Mouse (Mus musculus) forebrain, postnatal 0 days (tissue): ENCODE measurements around the gene Ccdc32. TPM values are rescaled to one million over a fixed set of nuclear protein-coding genes. Genes with fewer than 3 reads are reported as not detected.
A peak's percentile ranks its signal among the peaks of the same experiment; 100 is the strongest.
"Not testable (repeated sequence)": the region's sequence is repeated elsewhere in the genome, so short reads cannot be mapped to it uniquely, and the experiment has no call there.

Experiments
- ATAC-seq: fragments of 200-750 bp; cut with Nextera tagmentation; 2 replicates; pipeline ENCODE4 v1.8.0; 2017; ENCODE audit warnings: mild to moderate bottlenecking, moderate library complexity
- DNase-seq: peaks from one replicate; pipeline ENCODE4 v3.0.0-alpha.2; 2015
- H3K27ac ChIP-seq: fragments of 300-500 bp; sonication (generic); 2 replicates; pipeline ENCODE4 v1.5.1; 2014; ENCODE audit warnings: low read depth, mild to moderate bottlenecking, antibody characterized with exemption, low read length, moderate library complexity, mixed read lengths
- H3K27me3 ChIP-seq: fragments of 300-500 bp; sonication (generic); 2 replicates; pipeline ENCODE4 v1.6.1; 2014; ENCODE audit warnings: mild to moderate bottlenecking, low read length, mixed read lengths; ENCODE audit not compliant: insufficient read depth
- H3K36me3 ChIP-seq: fragments of 300-500 bp; sonication (generic); 2 replicates; pipeline ENCODE4 v1.6.1; 2014; ENCODE audit warnings: mild to moderate bottlenecking, moderate library complexity; ENCODE audit not compliant: insufficient read depth
- H3K4me1 ChIP-seq: fragments of 300-500 bp; sonication (generic); 2 replicates; pipeline ENCODE4 v1.6.1; 2014; ENCODE audit warnings: antibody characterized with exemption; ENCODE audit not compliant: insufficient read depth
- H3K4me2 ChIP-seq: fragments of 300-500 bp; sonication (generic); 2 replicates; pipeline ENCODE4 v1.6.1; 2014; ENCODE audit warnings: low read depth, mild to moderate bottlenecking, moderate library complexity
- H3K4me3 ChIP-seq: fragments of 300-500 bp; sonication (generic); 2 replicates; pipeline ENCODE4 v1.5.1; 2014; ENCODE audit warnings: low read depth, low read length, mixed read lengths
- H3K9ac ChIP-seq: fragments of 300-500 bp; sonication (generic); 2 replicates; pipeline ENCODE4 v1.6.1; 2014; ENCODE audit warnings: mild to moderate bottlenecking
- H3K9me3 ChIP-seq: fragments of 300-500 bp; sonication (generic); 2 replicates; pipeline ENCODE4 v1.6.1; 2016; ENCODE audit warnings: low read length
- CTCF ChIP-seq: sonication (generic); IDR thresholded peaks from 2 replicates; pipeline ENCODE4 v1.5.1; 2016; ENCODE audit warnings: antibody characterized with exemption, control low read depth, low read depth
- WGBS: fragments of 180-500 bp; shearing (Covaris S2); extraction: QIAGEN DNeasy Blood & Tissue Kit; methylation state at CpG from one replicate; pipeline ENCODE4 v1.1.7; 2014; 5-methylcytosine and 5-hydroxymethylcytosine counted together
- polyA plus RNA-seq: library from polyadenylated mRNA; unstranded; fragments of >200 nt; fragmentation: Nextera tagmentation; extraction: Ambion mirVana; gene quantifications from 2 replicates; pipeline ENCODE4 v1.2.1, GENCODE M21; 2015
- total RNA-seq: library from RNA; depleted of rRNA; stranded (reverse); fragments of >200 nt; gene quantifications from 2 replicates; pipeline ENCODE4 v1.2.3, GENCODE M21; 2014

Gene Ccdc32
- total and polyA plus RNA-seq, 2 experiments from 2014 or later = 51.4 to 56.3 TPM

- Histone ChIP-seq H3K4me3 (no peak overlapping the region), H3K4me1 (no peaks in the 10 kb centered on the region; the same call in 1 of the 2 replicates), H3K27me3 (no peaks in the 10 kb centered on the region), H3K9ac (no peak overlapping the region), H3K27ac (no peak overlapping the region), H3K4me2 (no peak overlapping the region), H3K36me3 (peaks cover 20% of the 10 kb centered on the region), H3K9me3 (no peaks in the 10 kb centered on the region)
- DNase-seq = no peak
- TF ChIP-seq CTCF = no peak
- ATAC-seq = no peak
- 86% methylated on average over 6 of the region's 6 CpGs for WGBS
Observed at GRCm38 (mm10) chr2:119023154-119023660, 6.0 kb downstream of the Ccdc32 start.

DNA sequence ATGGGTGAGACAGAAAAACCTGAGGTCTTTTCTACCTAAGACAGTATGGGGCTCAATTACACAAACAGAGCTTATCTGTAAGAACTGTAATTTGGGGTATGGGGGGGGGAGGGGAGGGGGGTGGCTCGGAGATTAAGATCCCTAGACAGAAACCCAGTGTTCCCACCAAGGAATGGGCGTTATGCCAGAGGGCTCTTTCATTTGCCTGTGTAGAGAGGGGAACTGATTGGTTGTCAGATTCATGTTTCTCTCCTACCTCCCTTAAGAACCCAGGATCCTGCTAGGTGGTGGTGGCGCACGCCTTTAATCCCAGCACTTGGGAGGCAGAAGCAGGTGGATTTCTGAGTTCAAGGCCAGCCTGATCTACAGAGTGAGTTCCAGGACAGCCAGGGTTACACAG lies 9.7 kb downstream of the Ccdc32 start:
- DNase-seq (peak; percentile 27), ATAC-seq (peak; percentile 61)
- 0 out of 2 replicates have a peak overlapping the region, but pooled peaks have one; percentile 15 for H3K27ac ChIP-seq
- H3K27me3 ChIP-seq = no peaks in the 10 kb centered on the region
- H3K4me1 ChIP-seq = no peaks in the 10 kb centered on the region
- no peak overlapping the region for H3K9ac ChIP-seq
- whole genome bisulfite sequencing = 29% methylated on average over 4 of the region's 4 CpGs
- H3K4me2 ChIP-seq = no peak overlapping the region
- no peak for TF ChIP-seq CTCF
- no peak overlapping the region for H3K4me3 ChIP-seq
- peaks cover 25% of the 10 kb centered on the region for H3K36me3 ChIP-seq
- no peaks in the 10 kb centered on the region for H3K9me3 ChIP-seq

DNA sequence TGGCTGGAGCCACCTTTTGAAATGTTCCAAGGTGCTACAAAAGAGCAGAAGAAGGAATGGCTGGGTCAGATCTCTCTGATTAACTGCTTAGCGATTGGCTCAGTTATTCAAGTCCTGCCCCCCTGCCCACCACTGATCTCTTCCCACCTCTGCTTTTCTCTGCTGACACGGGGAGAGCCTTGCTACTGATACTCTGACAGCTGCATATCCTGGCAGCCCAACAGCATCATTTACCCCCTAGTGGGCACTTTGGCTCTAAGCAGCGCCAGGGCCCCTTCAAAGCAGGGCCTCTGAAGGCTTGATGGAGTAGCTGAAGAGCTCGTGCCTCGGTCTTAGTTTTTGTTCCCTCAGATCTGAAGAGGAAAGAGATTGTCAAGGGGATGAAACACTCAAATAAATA lies 10.1 kb downstream of the Ccdc32 start:
- no peaks in the 10 kb centered on the region for H3K27me3 ChIP-seq
- DNase-seq = peak; percentile 57
- H3K9ac ChIP-seq = no peak overlapping the region
- peak; percentile 51 for TF ChIP-seq CTCF
- 8% methylated on average over 5 of the region's 5 CpGs for WGBS
- H3K4me3 ChIP-seq = no peak overlapping the region
- H3K27ac ChIP-seq = 0 out of 2 replicates have a peak overlapping the region, but pooled peaks have one; percentile 15
- peak; percentile 89 for ATAC-seq
- H3K4me2 ChIP-seq = no peak overlapping the region
- H3K36me3 ChIP-seq = peaks cover 25% of the 10 kb centered on the region
- no peaks in the 10 kb centered on the region for H3K9me3 ChIP-seq
- H3K4me1 ChIP-seq = no peaks in the 10 kb centered on the region

DNA sequence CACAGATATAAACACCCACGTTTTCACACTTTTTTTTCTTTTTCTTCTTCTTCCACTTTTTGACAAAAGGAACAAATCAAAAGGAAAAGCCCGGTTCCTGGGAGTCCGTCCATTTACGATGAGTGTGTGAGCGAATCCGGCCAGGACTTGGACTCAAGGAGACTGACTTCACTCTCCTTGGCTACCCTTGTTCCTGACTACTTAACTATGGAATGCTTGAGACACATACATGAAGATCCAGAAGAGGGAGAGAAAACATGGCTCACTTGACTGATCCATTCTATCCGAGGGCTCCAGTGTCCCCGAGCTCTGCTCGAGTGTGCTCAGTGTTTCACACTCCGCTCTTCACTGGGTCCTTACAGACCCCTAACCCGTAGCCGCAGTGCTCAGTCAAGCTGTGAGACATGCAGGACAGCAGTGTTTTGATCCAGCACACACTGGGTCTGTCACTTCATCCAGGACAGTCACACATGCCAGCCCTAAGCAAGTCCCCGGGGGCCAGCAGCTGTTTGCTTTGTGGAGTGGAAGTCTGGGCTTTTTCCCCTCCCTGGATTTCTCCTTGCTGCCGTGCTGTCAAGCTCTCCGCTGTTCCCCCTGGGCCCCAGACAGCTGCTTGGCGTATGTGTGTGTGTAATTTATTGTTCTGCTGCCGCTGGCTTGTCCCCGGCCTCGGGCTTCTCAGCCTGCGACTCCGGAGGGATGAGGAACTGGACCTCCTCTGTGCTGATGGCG lies 10.6 kb downstream of the Ccdc32 start:
- no peaks in the 10 kb centered on the region for H3K27me3 ChIP-seq
- H3K4me1 ChIP-seq = no peaks in the 10 kb centered on the region
- H3K27ac ChIP-seq = 0 out of 2 replicates have a peak overlapping the region, but pooled peaks have one; percentile 15
- peaks cover 25% of the 10 kb centered on the region for H3K36me3 ChIP-seq
- no peak overlapping the region for H3K4me3 ChIP-seq
- ATAC-seq (peak; percentile 79), DNase-seq (peak; percentile 43)
- TF ChIP-seq CTCF = no peak
- no peak overlapping the region for H3K9ac ChIP-seq
- 43% methylated on average over 22 of the region's 22 CpGs for WGBS
- no peaks in the 10 kb centered on the region for H3K9me3 ChIP-seq
- no peak overlapping the region for H3K4me2 ChIP-seq

DNA sequence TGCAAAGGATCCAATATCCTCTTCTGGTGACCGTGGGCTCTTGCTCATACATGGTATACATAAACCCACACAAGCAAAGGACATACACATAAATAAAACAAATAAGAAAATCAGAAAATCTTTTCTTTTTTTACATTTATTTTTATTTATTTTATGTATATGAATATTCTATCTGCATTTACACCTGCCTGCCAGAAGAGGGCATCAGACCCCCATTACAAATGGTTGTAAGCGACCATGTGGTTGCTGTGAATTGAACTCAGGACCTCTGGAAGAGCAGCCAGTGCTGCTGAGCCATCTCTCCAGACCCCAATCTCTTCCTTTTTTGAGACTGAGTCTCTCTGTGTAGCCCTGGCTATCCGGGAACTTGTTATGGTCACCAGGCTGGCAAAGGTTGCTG lies 11.5 kb downstream of the Ccdc32 start:
- H3K27me3 ChIP-seq = no peaks in the 10 kb centered on the region
- H3K4me2 ChIP-seq = no peak overlapping the region
- H3K27ac ChIP-seq = no peak overlapping the region
- WGBS = 89% methylated on average over 3 of the region's 3 CpGs
- DNase-seq = no peak
- no peaks in the 10 kb centered on the region for H3K4me1 ChIP-seq
- no peaks in the 10 kb centered on the region for H3K9me3 ChIP-seq
- no peak overlapping the region for H3K4me3 ChIP-seq
- TF ChIP-seq CTCF = no peak
- no peak for ATAC-seq
- H3K9ac ChIP-seq = no peak overlapping the region
- H3K36me3 ChIP-seq = peaks cover 25% of the 10 kb centered on the region

DNA sequence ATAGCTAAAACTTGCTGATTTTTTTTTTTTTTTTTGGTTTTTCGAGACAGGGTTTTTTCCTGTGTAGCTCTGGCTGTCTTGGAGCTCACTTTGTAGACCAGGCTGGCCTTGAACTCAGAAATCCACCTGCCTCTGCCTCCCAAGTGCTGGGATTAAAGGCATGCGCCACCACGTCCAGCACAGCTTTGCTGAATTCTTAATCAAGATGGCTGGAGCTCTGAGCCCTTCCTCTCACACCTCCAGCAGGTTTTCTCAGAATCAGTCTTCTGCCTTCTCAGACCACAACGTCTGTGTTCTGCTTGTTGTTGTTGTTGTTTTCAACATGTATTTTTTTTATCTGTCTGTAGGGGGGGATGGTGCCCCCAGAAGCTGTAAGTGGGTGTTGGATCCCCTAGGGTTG lies 12.9 kb downstream of the Ccdc32 start:
- not testable (repeated sequence) for H3K9ac ChIP-seq, DNase-seq, H3K4me3 ChIP-seq, H3K4me1 ChIP-seq, H3K27me3 ChIP-seq, H3K4me2 ChIP-seq, ATAC-seq, H3K9me3 ChIP-seq, H3K27ac ChIP-seq
- peaks cover 16% of the 10 kb centered on the region for H3K36me3 ChIP-seq
- WGBS = 80% methylated on average over 4 of the region's 4 CpGs

DNA sequence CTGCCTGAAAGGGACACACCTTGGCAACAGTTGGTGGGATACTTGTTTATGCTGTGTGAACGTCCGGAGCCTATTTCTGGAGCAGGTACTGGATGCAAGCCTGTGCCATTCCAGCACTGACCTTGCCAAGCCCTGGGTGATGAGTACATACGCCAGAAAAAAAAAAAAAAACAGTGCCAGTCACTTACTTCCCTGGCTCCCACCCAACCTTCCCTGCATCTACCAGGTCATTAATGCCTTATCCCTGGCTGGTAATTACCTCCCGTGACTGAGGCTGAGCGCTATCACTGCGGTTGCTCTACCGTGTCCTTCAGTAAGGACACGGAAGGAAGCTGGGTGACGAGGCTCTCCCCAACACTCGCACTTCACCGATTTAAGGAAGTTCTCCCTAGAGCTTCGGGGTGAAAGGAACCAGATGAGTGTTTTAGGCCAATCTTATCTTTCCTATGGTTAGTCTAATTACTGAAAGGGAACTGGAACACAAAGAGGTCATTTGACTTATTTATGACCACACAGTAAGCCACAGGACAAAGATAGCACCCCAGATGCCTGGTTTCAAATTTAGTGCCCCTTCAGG lies 13.5 kb downstream of the Ccdc32 start:
- Histone ChIP-seq H3K9me3 (no peaks in the 10 kb centered on the region), H3K9ac (no peak overlapping the region), H3K4me1 (no peaks in the 10 kb centered on the region), H3K27ac (no peak overlapping the region), H3K27me3 (no peaks in the 10 kb centered on the region), H3K4me2 (no peak overlapping the region), H3K4me3 (no peak overlapping the region), H3K36me3 (peaks cover 14% of the 10 kb centered on the region)
- no peak for TF ChIP-seq CTCF
- 69% methylated on average over 12 of the region's 12 CpGs for WGBS
- ATAC-seq (no peak), DNase-seq (no peak)
